Mouse (Mus musculus) gastrocnemius, postnatal 36 days (tissue): ENCODE data around the gene Sft2d1. TPM values are rescaled to one million over a fixed set of nuclear protein-coding genes. Genes with fewer than 3 reads are reported as not detected.

Experiments used
- DNase-seq, 2 experiments: peaks; one replicate each; pipeline ENCODE4 v3.0.0; 2022
- intact Hi-C: fragments of 180-260 bp; cut with DNase I; formaldehyde crosslinking; loops from one replicate; pipeline ENCODE4 v1.15.1; 2025
- total RNA-seq, 2 experiments: library from RNA; stranded (reverse); gene quantifications; 2 replicates each; pipeline ENCODE4 v1.2.3; 2021

Gene Sft2d1
- total RNA-seq, 2 experiments from 2014 or later, result 5.0 to 5.7 TPM

- intact Hi-C loops, result no loop called here
- DNase-seq, result no peak
These were observed 40.2 kb downstream of the Sft2d1 start for GRCm38 (mm10) chr17:8351088-8351487.

DNA sequence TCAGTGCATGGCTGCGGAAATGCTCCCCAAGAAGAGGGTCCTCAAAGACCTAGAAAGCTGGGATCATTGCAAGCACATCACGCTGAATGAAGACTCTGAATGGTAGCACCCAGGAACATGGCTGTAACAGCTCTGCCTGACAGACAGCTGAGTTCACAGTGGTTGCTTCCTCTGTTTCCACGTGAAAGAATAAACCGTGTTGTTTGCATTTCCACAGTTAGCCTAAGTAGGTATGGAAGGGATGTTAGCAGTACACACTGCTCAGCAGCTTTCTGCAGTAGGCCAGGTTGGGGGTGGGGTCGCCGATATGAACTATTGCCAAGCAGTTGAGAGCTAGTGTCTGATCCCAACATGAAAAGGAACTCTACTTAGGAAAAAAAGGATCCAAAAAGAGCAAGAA is 44.8 kb downstream of the Sft2d1 start, which contains the start of gene T2:
Gene T2 (plus strand): TSS at position 301 of the 400 bp plus-strand sequence.
- intact Hi-C loops, result no loop called here
- DNase-seq, result no peak

GRCm38 (mm10) chr17:8357498-8357897 is 46.6 kb downstream of the Sft2d1 start:
- DNase-seq, result peak in 1 of 2 experiments; percentile 5
- intact Hi-C loops, result no loop called here

GRCm38 (mm10) chr17:8360876-8361275 is 50.0 kb downstream of the Sft2d1 start:
- DNase-seq, result no peak
- intact Hi-C loops, result no loop called here

DNA sequence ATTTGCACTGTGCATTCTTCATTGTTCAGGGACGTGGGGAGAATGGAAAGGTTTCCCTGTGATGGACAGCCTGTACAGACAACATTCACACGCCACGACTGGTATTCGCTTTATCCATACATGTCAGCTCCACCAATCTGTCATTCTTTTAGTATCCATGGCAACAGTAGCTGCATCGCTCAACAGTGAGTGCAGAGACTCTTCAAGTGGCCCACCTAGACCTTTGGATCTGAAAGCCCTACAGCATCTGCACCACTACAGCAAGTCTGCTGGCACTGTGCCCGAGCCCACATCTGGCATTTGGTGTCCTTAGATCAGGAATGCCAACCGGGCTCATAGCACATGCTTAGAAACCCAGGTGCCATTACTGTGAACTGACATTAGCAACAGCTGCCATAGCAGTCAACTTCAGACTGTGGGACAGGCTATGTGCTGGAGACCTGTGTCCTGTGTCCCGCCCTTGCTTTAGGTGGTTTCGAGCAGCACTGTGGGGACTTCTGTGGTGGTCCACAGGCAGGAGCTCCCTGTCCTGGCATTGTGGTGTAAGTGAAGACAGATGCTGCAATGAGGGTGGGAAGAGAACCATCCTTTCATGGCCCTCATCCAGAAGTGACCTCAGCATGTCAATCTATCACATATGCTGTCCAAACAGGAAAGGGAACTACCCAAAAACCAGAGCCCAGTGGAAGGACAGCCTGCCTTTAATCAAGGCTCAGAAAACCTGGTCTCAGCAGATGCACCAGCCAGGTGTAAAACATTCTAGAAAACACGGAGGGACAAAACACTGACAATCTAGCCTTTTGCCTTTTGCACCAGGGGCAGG is 50.6 kb downstream of the Sft2d1 start:
- DNase-seq, result no peak
- intact Hi-C loops, result no loop called here

DNA sequence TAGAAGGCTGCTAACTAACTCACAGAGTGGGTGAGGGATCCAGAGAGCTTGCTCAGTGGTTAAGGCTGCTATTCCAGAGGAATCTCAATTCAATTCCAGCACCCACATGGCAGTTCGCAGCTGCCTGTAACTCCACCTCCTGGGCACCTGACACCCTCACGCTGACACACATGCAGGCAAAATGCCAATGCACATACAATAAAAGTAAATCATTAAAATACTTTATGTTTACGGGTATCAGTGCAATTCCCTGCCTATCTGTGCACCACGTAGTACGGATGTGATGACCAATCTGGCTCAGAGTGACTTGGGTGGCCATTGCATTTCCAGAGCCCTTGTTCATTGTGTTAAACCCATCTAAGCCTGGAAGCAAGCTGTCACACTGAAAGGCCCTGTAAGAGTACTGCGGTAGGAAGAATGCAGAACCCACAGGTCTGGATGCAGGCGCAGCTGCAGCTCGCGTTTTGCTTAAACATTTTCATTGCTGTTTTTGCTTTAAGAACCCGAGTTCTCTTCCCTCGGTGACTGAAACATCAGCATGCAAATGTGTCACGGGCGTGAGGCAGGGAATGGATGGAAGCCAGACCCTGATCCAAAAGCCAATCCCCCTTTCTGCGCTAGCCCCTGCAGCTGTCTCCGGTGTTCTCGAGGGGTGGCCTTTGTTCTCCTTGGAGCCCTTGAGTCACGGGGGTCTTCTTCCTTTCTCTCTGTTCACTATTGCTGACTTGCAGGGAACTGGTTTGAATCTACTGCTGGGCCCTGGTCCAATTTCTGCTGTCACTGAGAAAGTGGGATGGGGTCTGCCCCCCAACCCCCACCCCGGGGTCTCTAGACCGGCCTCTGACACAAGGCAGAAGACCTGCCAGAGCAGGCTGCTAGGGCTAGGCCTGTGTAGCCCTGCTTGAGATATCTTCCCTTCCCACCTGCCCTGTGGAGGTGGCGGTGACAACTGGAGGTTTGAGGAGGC is 56.9 kb downstream of the Sft2d1 start:
- DNase-seq, result no peak
- intact Hi-C loops, result no loop called here

GRCm38 (mm10) chr17:8368570-8368969 is 57.7 kb downstream of the Sft2d1 start:
- no peak for DNase-seq

GRCm38 (mm10) chr17:8369171-8369570 is 58.3 kb downstream of the Sft2d1 start:
- no peak for DNase-seq
- intact Hi-C loops, result no loop called here

More at GRCm38 (mm10) chr17:8368570-8368969, 57.7 kb downstream of the Sft2d1 start:
- intact Hi-C loops, result no loop called here

- no peak for DNase-seq
- intact Hi-C loops, result loop anchor here (5.0 kb wide), 1 partner anchor 53 kb away; no protein-coding TSS in a partner anchor
These were observed 59.8 kb downstream of the Sft2d1 start for GRCm38 (mm10) chr17:8370634-8371229.

- intact Hi-C loops, result loop anchor here (1.0 to 5.0 kb wide), 2 partner anchors 55 to 108 kb away; no protein-coding TSS in a partner anchor
- DNase-seq, result peak; percentile 13 to 24
These were observed 60.9 kb downstream of the Sft2d1 start for GRCm38 (mm10) chr17:8371834-8372233.

DNA sequence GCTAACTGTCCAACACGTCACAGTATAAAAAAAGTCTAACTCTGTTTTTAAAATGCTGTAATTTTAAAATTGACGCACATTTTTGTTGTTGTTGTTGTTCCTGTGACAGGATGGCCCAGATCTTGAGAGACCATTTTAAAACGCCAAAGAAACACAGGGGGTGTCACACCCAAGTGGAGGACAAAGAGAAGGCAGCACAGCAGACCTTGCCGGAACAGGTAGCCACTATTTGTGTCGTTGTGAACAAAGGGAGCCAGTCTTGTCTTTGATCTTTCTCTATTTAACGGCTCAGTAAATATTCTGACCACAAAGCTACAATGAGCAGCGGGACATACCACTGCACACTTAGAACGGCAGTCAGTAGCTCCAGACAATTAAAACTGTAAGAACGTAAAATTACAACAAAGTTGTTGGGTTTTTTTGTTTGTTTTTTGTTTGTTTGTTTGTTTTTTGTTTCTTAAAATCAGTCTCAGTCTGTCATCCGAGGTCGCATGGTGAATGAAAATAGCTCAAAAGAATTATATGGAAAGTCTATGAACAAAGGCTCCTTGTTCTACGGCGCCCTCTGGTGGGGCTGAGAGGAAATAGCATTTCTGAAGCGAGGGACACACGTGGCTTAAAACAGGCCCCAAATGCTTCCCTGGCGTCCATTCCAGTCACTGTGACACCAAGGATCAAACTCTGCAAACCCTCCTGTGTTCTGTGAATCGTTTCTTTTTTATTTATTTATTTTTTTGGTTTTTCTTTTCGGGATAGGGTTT is 61.6 kb downstream of the Sft2d1 start:
- intact Hi-C loops, result loop anchor here (1.0 to 5.0 kb wide), 2 partner anchors 55 to 108 kb away; no protein-coding TSS in a partner anchor
- peak; percentile 53 to 62 for DNase-seq

Other genes starting within 250 kb of the Sft2d1 start
- gene Gm49673, start 163.3 kb upstream of the Sft2d1 start, total RNA-seq, result not detected
- 10 to 100 TPM; 12.9 to 13.5 TPM for gene Rnaset2a, start 163.0 kb upstream of the Sft2d1 start, total RNA-seq
- 10 to 100 TPM; 12.0 to 15.5 TPM for gene Fgfr1op, start 145.6 kb upstream of the Sft2d1 start, total RNA-seq
- not detected for gene Ccr6, start 75.1 kb upstream of the Sft2d1 start, total RNA-seq
- gene Mpc1, start 28.2 kb upstream of the Sft2d1 start, total RNA-seq, result 100 to 1,000 TPM; 378 to 448 TPM
- gene Prr18, start 26.4 kb downstream of the Sft2d1 start, total RNA-seq, result under 1 TPM in 1 of 2 experiments, not detected in 1; 0.07 TPM
- not detected for gene T2, start 44.9 kb downstream of the Sft2d1 start, total RNA-seq
- not detected for gene T, start 123.3 kb downstream of the Sft2d1 start, total RNA-seq
- gene Pde10a, start 214.3 kb downstream of the Sft2d1 start, total RNA-seq, result 1 to 10 TPM; 3.9 to 4.5 TPM